Mouse (Mus musculus): ENCODE measurements around the gene Zfp668. TPM values are rescaled to one million over a fixed set of nuclear protein-coding genes. Genes with fewer than 3 reads are reported as not detected.

Zfp668 gene
- polyA plus RNA-seq, 1 experiment from 2014 or later: 19.4 TPM

- no peak overlapping the region for H3K4me3 ChIP-seq (ENCODE audit: low read depth, low read length)
- H3K4me2 ChIP-seq: no peak overlapping the region
- peaks cover 90% of the 10 kb centered on the region for H3K36me3 ChIP-seq (ENCODE audit: insufficient read depth)
- no peaks in the 10 kb centered on the region for H3K4me1 ChIP-seq (ENCODE audit: insufficient read depth)
- no peak overlapping the region for H3K9ac ChIP-seq
- DNase-seq (peak; percentile 45), ATAC-seq (ENCODE audit: insufficient read depth) (no peak; the same call in 1 of the 2 replicates)
- no peaks in the 10 kb centered on the region for H3K27me3 ChIP-seq (ENCODE audit: insufficient read depth, low read length)
- no peak for TF ChIP-seq CTCF (IDR thresholded peaks at IDR 0.05; ENCODE audit: low read depth)
- 58% methylated on average over 6 of the region's 6 CpGs for whole genome bisulfite sequencing
- H3K9me3 ChIP-seq (ENCODE audit: low read depth, low read length): no peaks in the 10 kb centered on the region
- H3K27ac ChIP-seq (ENCODE audit: low read depth): no peak overlapping the region
Measured at GRCm38 (mm10) chr7:127885951-127886350, 9.3 kb upstream of the Zfp668 start.

- TF ChIP-seq CTCF (IDR thresholded peaks at IDR 0.05; ENCODE audit: low read depth): 0 out of 2 replicates have a peak, but pooled peaks have one; percentile 3
- Histone ChIP-seq H3K36me3 (ENCODE audit: insufficient read depth) (peaks cover 71% of the 10 kb centered on the region), H3K27me3 (ENCODE audit: insufficient read depth, low read length) (no peaks in the 10 kb centered on the region), H3K27ac (ENCODE audit: low read depth) (no peak overlapping the region), H3K4me3 (ENCODE audit: low read depth, low read length) (no peak overlapping the region), H3K4me1 (ENCODE audit: insufficient read depth) (no peaks in the 10 kb centered on the region), H3K4me2 (no peak overlapping the region), H3K9ac (no peak overlapping the region), H3K9me3 (ENCODE audit: low read depth, low read length) (no peaks in the 10 kb centered on the region)
- no peak for DNase-seq
- WGBS: 82% methylated on average over 12 of the region's 12 CpGs
- no peak for ATAC-seq (ENCODE audit: insufficient read depth)
Measured at GRCm38 (mm10) chr7:127880431-127880830, 3.8 kb upstream of the Zfp668 start.

GRCm38 (mm10) chr7:127879301-127879700 lies 2.7 kb upstream of the Zfp668 start:
- peaks cover 4% of the 10 kb centered on the region for H3K4me1 ChIP-seq (ENCODE audit: insufficient read depth)
- H3K27ac ChIP-seq (ENCODE audit: low read depth): no peak overlapping the region
- 97% methylated on average over 9 of the region's 9 CpGs for WGBS
- H3K36me3 ChIP-seq (ENCODE audit: insufficient read depth): peaks cover 60% of the 10 kb centered on the region
- no peak overlapping the region for H3K4me3 ChIP-seq (ENCODE audit: low read depth, low read length)
- no peak for ATAC-seq (ENCODE audit: insufficient read depth)
- no peak overlapping the region for H3K9ac ChIP-seq
- DNase-seq: no peak
- H3K9me3 ChIP-seq (ENCODE audit: low read depth, low read length): no peaks in the 10 kb centered on the region
- no peak for TF ChIP-seq CTCF (IDR thresholded peaks at IDR 0.05; ENCODE audit: low read depth)
- no peaks in the 10 kb centered on the region for H3K27me3 ChIP-seq (ENCODE audit: insufficient read depth, low read length)
- no peak overlapping the region for H3K4me2 ChIP-seq

DNA sequence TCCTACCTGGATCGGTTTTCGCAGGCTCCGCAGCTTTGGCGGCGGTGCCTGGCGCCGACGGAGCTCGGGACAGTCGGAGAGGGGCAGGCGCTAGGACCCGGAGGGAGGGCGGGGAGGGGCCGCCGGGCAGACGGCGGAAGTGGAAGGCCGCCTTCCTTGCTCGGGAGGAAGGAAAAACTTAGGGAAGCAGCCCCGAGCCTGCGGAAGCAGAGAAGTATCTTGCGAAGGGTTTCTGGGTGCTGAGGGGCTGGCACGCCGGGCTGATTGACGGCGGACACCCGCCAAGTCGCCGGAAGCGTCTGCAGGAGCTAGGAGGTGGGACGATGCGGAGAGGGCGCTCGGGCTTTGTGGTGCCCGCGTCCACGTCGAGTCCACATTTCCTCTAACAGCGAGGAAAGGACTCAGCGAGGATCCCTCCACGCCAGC lies 574 bp downstream of the Zfp668 start, which contains the start of gene Zfp646:
TSS of gene Zfp646 (plus strand) at position 181 of the 426 bp plus-strand sequence.
- ATAC-seq (ENCODE audit: insufficient read depth): peak; percentile 90
- peak; percentile 87 for DNase-seq
- peak within 1 kb of the TSS; percentile 99 for H3K27ac ChIP-seq (ENCODE audit: low read depth)
- H3K9ac ChIP-seq: peak within 1 kb of the TSS; percentile 98
- TF ChIP-seq CTCF (IDR thresholded peaks at IDR 0.05; ENCODE audit: low read depth): no peak
- H3K4me2 ChIP-seq: peak within 1 kb of the TSS; percentile 84
- peaks cover 8% of the 10 kb centered on the region for H3K4me1 ChIP-seq (ENCODE audit: insufficient read depth)
- WGBS: under 1% methylated on average over 41 of the region's 41 CpGs
- no peaks in the 10 kb centered on the region for H3K9me3 ChIP-seq (ENCODE audit: low read depth, low read length)
- peaks cover 35% of the 10 kb centered on the region for H3K36me3 ChIP-seq (ENCODE audit: insufficient read depth)
- no peaks in the 10 kb centered on the region for H3K27me3 ChIP-seq (ENCODE audit: insufficient read depth, low read length)
- H3K4me3 ChIP-seq (ENCODE audit: low read depth, low read length): peak within 1 kb of the TSS; percentile 90

DNA sequence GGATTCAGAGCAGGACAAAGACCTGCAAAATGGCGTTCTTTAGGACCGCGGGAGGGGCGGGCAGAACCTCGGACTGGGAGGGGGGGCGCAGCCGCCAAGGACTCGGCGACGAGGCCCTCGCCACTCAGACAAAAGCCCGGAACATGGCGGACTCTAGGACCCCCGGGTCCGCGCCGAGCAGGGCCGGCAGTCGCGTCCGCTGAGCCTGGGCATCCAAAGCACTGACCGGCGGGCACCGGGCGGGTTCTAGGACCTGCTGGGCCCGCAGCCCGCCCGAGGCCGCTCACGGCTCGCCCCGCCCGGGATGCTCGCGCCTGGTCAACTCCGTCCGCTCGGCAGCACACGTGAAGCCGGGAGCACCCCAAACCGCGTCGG lies 1.0 kb downstream of the Zfp668 start:
- DNase-seq (peak; percentile 97), ATAC-seq (ENCODE audit: insufficient read depth) (peak; percentile 94)
- Histone ChIP-seq H3K27ac (ENCODE audit: low read depth) (peak overlapping the region; percentile 99), H3K9ac (peak overlapping the region; percentile 98), H3K27me3 (ENCODE audit: insufficient read depth, low read length) (no peaks in the 10 kb centered on the region), H3K4me2 (peak overlapping the region; percentile 84), H3K9me3 (ENCODE audit: low read depth, low read length) (no peaks in the 10 kb centered on the region), H3K4me3 (ENCODE audit: low read depth, low read length) (peak overlapping the region; percentile 90), H3K4me1 (ENCODE audit: insufficient read depth) (peaks cover 8% of the 10 kb centered on the region), H3K36me3 (ENCODE audit: insufficient read depth) (peaks cover 35% of the 10 kb centered on the region)
- WGBS: under 1% methylated on average over 40 of the region's 43 CpGs
- no peak for TF ChIP-seq CTCF (IDR thresholded peaks at IDR 0.05; ENCODE audit: low read depth)

- Histone ChIP-seq H3K9ac (peak overlapping the region; percentile 98), H3K4me1 (ENCODE audit: insufficient read depth) (peaks cover 8% of the 10 kb centered on the region), H3K27me3 (ENCODE audit: insufficient read depth, low read length) (no peaks in the 10 kb centered on the region), H3K9me3 (ENCODE audit: low read depth, low read length) (no peaks in the 10 kb centered on the region), H3K36me3 (ENCODE audit: insufficient read depth) (peaks cover 31% of the 10 kb centered on the region), H3K4me2 (peak overlapping the region; percentile 84), H3K27ac (ENCODE audit: low read depth) (peak overlapping the region; percentile 99), H3K4me3 (ENCODE audit: low read depth, low read length) (peak overlapping the region; percentile 90)
- no peak for TF ChIP-seq CTCF (IDR thresholded peaks at IDR 0.05; ENCODE audit: low read depth)
- DNase-seq (no peak), ATAC-seq (ENCODE audit: insufficient read depth) (peak; percentile 29)
- 4% methylated on average over 20 of the region's 20 CpGs for WGBS
Measured at GRCm38 (mm10) chr7:127874812-127875626, 1.6 kb downstream of the Zfp668 start.

GRCm38 (mm10) chr7:127870136-127870821 lies 6.3 kb downstream of the Zfp668 start:
- no peak for ATAC-seq (ENCODE audit: insufficient read depth)
- peak; percentile 45 for TF ChIP-seq CTCF (IDR thresholded peaks at IDR 0.05; ENCODE audit: low read depth)
- Histone ChIP-seq H3K36me3 (ENCODE audit: insufficient read depth) (peaks cover 45% of the 10 kb centered on the region), H3K9ac (no peak overlapping the region), H3K27ac (ENCODE audit: low read depth) (no peak overlapping the region), H3K4me1 (ENCODE audit: insufficient read depth) (peaks cover 8% of the 10 kb centered on the region), H3K9me3 (ENCODE audit: low read depth, low read length) (no peaks in the 10 kb centered on the region), H3K4me3 (ENCODE audit: low read depth, low read length) (no peak overlapping the region), H3K27me3 (ENCODE audit: insufficient read depth, low read length) (no peaks in the 10 kb centered on the region), H3K4me2 (no peak overlapping the region)
- 78% methylated on average over 5 of the region's 5 CpGs for WGBS
- DNase-seq: peak; percentile 10
